Mouse (Mus musculus) midbrain, postnatal 0 days (tissue): ENCODE measurements around the gene Hmga1b. TPM values are rescaled to one million over a fixed set of nuclear protein-coding genes. Genes with fewer than 3 reads are reported as not detected.

ENCODE experiments used
- ATAC-seq: fragments of 200-750 bp; cut with Nextera tagmentation; 2 replicates; pipeline ENCODE4 v1.8.0; 2017; ENCODE audit warnings: moderate number of reproducible peaks, mild to moderate bottlenecking, moderate TSS enrichment, moderate library complexity; ENCODE audit not compliant: low FRiP score
- DNase-seq: peaks from one replicate; pipeline ENCODE4 v3.0.0-alpha.2; 2015; ENCODE audit warnings: low spot score
- H3K27ac ChIP-seq: fragments of 300-500 bp; sonication (generic); 2 replicates; pipeline ENCODE4 v1.5.1; 2014; ENCODE audit warnings: low read depth, mild to moderate bottlenecking, low read length, mixed read lengths
- H3K27me3 ChIP-seq: fragments of 300-500 bp; sonication (generic); 2 replicates; pipeline ENCODE4 v1.6.1; 2014; ENCODE audit warnings: low read length, control low read depth, mixed read lengths; ENCODE audit not compliant: insufficient read depth
- H3K36me3 ChIP-seq: fragments of 300-500 bp; sonication (generic); 2 replicates; pipeline ENCODE4 v1.6.1; 2014; ENCODE audit warnings: low read length, control low read depth, mixed read lengths; ENCODE audit not compliant: insufficient read depth
- H3K4me1 ChIP-seq: fragments of 300-500 bp; sonication (generic); 2 replicates; pipeline ENCODE4 v1.6.1; 2014; ENCODE audit warnings: mild to moderate bottlenecking, control low read depth, antibody characterized with exemption, low read length, mixed read lengths; ENCODE audit not compliant: insufficient read depth
- H3K4me2 ChIP-seq: fragments of 300-500 bp; sonication (generic); 2 replicates; pipeline ENCODE4 v1.6.1; 2014; ENCODE audit warnings: low read depth, mild to moderate bottlenecking, low read length, mixed read lengths; ENCODE audit not compliant: poor library complexity, severe bottlenecking
- H3K4me3 ChIP-seq: fragments of 300-500 bp; sonication (generic); 2 replicates; pipeline ENCODE4 v1.5.1; 2014; ENCODE audit warnings: low read depth, mild to moderate bottlenecking, low read length, moderate library complexity
- H3K9ac ChIP-seq: fragments of 300-500 bp; sonication (generic); replicated peaks from 2 replicates; pipeline ENCODE4 v1.6.1; 2014; ENCODE audit warnings: mild to moderate bottlenecking, low read length, moderate library complexity, mixed read lengths; ENCODE audit not compliant: poor library complexity, severe bottlenecking
- H3K9me3 ChIP-seq: fragments of 300-500 bp; sonication (generic); 2 replicates; pipeline ENCODE4 v1.6.1; 2016; ENCODE audit warnings: low read length, control low read depth
- CTCF ChIP-seq: IDR thresholded peaks from 2 replicates; pipeline ENCODE4 v1.5.1; 2016; ENCODE audit warnings: antibody characterized with exemption, mild to moderate bottlenecking
- WGBS: fragments of 180-500 bp; shearing (Covaris S2); extraction: QIAGEN DNeasy Blood & Tissue Kit; methylation state at CpG from one replicate; pipeline ENCODE4 v1.1.7; 2014; 5-methylcytosine and 5-hydroxymethylcytosine counted together
- polyA plus RNA-seq: library from polyadenylated mRNA; unstranded; fragments of >200 nt; fragmentation: Nextera tagmentation; extraction: Ambion mirVana; gene quantifications from 2 replicates; pipeline ENCODE4 v1.2.1, GENCODE M21; 2015
- total RNA-seq: library from RNA; depleted of rRNA; stranded (reverse); fragments of >200 nt; gene quantifications from 2 replicates; pipeline ENCODE4 v1.2.3, GENCODE M21; 2014

Hmga1b gene
- total and polyA plus RNA-seq, 2 experiments from 2014 or later: 0.93 to 2.7 TPM

DNA sequence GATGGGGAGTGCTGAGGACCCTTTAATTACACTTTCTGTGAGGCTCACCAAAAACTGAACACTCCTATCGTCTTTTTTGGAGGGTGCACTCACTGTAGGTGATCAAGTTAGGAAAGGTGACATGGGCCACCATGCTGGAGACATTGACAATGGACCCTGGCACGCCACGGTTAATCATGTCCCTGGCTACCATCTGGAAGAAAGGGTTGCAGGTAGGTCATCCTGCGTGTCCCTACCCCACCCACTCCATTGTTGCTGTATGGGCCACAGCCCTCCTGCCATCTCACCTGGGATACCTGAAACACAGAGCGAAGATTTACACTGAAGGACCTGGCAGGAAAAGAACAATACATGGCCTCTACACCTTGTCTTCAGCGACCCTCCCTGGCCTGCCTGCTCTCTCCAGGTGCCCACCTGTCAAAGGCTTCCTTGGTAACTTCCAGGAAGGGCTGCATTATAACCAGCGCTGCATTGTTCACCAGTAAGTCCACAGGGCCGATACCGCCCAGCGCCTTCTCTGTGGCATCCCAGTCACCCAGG, 32.2 kb upstream of the Hmga1b start:
- peaks cover 3% of the 10 kb centered on the region for H3K36me3 ChIP-seq
- no peak overlapping the region for H3K27ac ChIP-seq
- no peaks in the 10 kb centered on the region for H3K27me3 ChIP-seq
- no peaks in the 10 kb centered on the region for H3K9me3 ChIP-seq
- H3K4me3 ChIP-seq: no peak overlapping the region
- peaks cover 4% of the 10 kb centered on the region; the same call in 1 of the 2 replicates for H3K4me1 ChIP-seq
- ATAC-seq: no peak
- no peak overlapping the region for H3K9ac ChIP-seq
- WGBS: 86% methylated on average over 10 of the region's 10 CpGs
- no peak overlapping the region for H3K4me2 ChIP-seq
- no peak for DNase-seq
- no peak for TF ChIP-seq CTCF

DNA sequence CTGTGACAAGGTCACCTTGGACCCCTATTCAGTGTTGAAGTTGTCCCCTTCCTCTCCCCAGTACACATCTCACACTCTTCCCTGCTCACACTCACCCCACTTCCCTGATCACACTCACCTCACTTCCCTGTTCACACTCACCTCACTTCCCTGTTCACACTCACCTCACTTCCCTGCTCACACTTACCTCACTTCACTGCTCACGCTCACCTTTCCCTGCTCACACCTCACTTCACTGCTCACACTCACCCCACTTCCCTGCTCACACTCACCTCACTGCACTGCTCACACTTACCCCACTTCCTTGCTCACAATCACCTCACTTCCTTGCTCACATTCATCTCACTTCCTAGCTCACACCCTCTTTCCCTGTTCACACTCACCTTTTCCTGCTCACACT, 31.2 kb upstream of the Hmga1b start:
- no peak for TF ChIP-seq CTCF
- Histone ChIP-seq H3K4me1 (peaks cover 4% of the 10 kb centered on the region; the same call in 1 of the 2 replicates), H3K27ac (no peak overlapping the region), H3K9me3 (no peaks in the 10 kb centered on the region), H3K36me3 (no peaks in the 10 kb centered on the region), H3K4me2 (no peak overlapping the region), H3K9ac (no peak overlapping the region), H3K4me3 (no peak overlapping the region), H3K27me3 (no peaks in the 10 kb centered on the region)
- ATAC-seq: no peak
- no peak for DNase-seq
- WGBS: 100% methylated on average over 1 of the region's 1 CpGs

DNA sequence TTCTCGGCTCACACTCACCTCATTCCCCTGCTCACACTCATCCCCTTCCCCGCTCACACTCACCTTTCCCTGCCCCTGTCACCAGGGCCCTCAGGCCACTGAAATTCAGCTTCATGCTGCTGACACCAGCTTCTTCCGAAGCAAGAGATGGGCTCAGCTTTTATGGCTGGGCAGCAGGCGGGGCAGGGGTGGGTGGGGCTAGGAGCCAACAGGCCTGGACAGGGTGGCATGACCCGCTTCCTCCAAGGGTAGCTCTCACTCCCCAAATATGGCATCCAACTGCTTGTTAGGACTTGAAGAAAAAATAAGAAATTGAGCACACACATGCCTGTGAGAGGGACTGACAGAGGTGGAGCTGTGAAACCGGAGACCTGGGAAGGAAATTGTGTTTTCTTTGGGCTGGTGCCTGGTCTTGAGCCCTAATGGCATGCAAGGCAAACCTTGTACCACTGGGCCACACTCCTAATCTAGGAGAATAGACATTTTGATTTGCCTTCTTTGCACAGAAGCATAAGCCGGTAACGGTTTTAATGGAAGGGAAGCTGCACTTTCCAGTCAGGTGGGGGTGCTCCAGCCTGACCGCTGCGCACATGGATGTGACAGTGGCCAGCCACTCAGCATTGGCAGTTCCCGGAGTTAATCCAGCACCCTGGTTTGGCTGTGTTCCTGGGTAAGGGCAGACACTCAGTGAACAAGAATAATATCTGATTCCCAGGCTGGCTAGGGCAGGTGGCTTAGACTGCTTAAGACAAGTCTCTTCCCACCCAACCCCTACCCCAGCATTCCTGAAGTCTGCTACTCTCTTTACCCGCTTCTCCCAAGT, 30.5 kb upstream of the Hmga1b start, which contains the start of gene Cbr2:
TSS of gene Cbr2 (minus strand) at position 257 of the 823 bp plus-strand sequence.
- 76% methylated on average over 12 of the region's 12 CpGs for WGBS
- DNase-seq: no peak
- H3K9me3 ChIP-seq: no peaks in the 10 kb centered on the region

DNA sequence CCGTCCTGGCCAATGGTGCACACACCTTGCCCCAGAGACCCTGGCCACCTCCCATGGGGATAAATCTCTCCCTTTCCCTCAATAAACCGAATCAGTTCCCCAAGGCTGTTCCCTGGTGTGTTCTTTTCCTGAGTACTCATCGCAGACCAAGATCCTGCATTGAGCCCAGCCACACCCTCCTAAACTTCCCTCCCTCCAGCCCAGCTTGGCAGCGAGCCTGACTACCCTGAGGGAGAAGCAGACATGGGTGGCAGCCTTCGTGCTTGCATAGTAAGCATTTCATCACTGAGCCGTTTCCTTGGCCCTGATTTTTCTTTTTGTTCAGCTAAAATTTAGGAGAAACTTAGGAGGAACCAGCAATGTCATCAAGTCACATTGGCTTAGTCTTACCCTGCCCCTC, 29.1 kb upstream of the Hmga1b start:
- WGBS: 64% methylated on average over 6 of the region's 6 CpGs
- Histone ChIP-seq H3K9me3 (no peaks in the 10 kb centered on the region), H3K27ac (no peak overlapping the region), H3K27me3 (no peaks in the 10 kb centered on the region), H3K4me3 (no peak overlapping the region), H3K36me3 (no peaks in the 10 kb centered on the region), H3K4me1 (no peaks in the 10 kb centered on the region), H3K9ac (no peak overlapping the region), H3K4me2 (no peak overlapping the region)
- ATAC-seq (no peak), DNase-seq (no peak)
- no peak for TF ChIP-seq CTCF

More for the DNA sequence above, 30.5 kb upstream of the Hmga1b start, which contains the start of gene Cbr2:
- Histone ChIP-seq H3K4me2 (no peak within 1 kb of the TSS), H3K9ac (no peak within 1 kb of the TSS), H3K27ac (no peak within 1 kb of the TSS), H3K4me3 (no peak within 1 kb of the TSS), H3K36me3 (no peaks in the 10 kb centered on the region), H3K4me1 (no peaks in the 10 kb centered on the region), H3K27me3 (no peaks in the 10 kb centered on the region)
- no peak for TF ChIP-seq CTCF
- no peak for ATAC-seq

DNA sequence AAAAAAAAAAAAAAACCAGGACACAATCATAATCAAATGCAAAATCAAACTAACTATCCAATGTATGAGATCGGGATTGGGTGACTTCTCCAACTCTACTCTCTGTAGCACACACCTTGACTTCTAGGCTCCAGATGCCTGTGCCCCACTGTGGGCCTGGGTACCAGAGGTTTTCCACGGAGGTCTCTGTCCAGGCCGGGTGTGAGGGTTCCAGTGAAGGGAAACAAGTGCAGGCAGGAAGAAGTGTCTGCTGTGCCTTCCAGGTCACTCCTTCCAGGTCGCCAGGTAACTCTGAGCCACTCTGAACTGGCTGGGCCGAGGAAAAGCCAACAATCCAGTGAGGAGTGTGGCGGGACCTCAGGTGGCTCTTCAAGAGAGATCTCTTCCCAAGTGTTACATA, 26.2 kb upstream of the Hmga1b start:
- Histone ChIP-seq H3K9ac (no peak overlapping the region), H3K9me3 (no peaks in the 10 kb centered on the region), H3K4me3 (no peak overlapping the region), H3K36me3 (no peaks in the 10 kb centered on the region), H3K27ac (no peak overlapping the region), H3K4me1 (no peaks in the 10 kb centered on the region), H3K4me2 (no peak overlapping the region), H3K27me3 (no peaks in the 10 kb centered on the region)
- TF ChIP-seq CTCF: no peak
- 83% methylated on average over 6 of the region's 6 CpGs for whole genome bisulfite sequencing
- ATAC-seq (no peak), DNase-seq (no peak)

DNA sequence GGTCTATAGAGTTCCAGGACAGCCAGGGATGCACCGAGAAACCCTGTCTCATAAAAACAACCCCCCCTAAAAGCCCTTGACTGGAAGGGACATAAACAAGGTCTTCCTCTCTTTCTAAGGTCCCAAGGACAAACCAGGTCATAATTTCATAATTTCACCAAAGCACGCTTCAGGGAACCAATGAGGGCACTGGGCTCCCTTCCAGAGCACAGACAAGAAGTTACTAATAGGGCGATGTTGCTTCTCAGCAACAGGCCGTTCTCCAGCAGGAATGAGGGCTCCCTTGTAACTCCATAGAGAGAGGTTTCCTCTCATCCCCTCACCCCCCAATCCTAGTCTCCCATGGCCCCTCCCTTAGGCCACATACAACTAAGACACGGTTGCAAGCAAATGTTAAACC, 21.6 kb upstream of the Hmga1b start:
- TF ChIP-seq CTCF: no peak
- ATAC-seq (no peak), DNase-seq (no peak)
- Histone ChIP-seq H3K4me1 (no peaks in the 10 kb centered on the region), H3K36me3 (no peaks in the 10 kb centered on the region), H3K4me2 (no peak overlapping the region), H3K27ac (no peak overlapping the region), H3K9ac (no peak overlapping the region), H3K4me3 (no peak overlapping the region), H3K27me3 (no peaks in the 10 kb centered on the region), H3K9me3 (no peaks in the 10 kb centered on the region)
- WGBS: 94% methylated on average over 5 of the region's 5 CpGs
